Mouse (Mus musculus) hindbrain, postnatal 0 days (tissue): ENCODE measurements around the gene Tmc5. TPM values are rescaled to one million over a fixed set of nuclear protein-coding genes. Genes with fewer than 3 reads are reported as not detected.

Source experiments
- ATAC-seq: fragments of 200-750 bp; cut with Nextera tagmentation; 2 replicates; pipeline ENCODE4 v1.8.0; 2017; ENCODE audit warnings: mild to moderate bottlenecking, moderate TSS enrichment, moderate library complexity
- DNase-seq: peaks from one replicate; pipeline ENCODE4 v3.0.0-alpha.2; 2015; ENCODE audit warnings: low spot score
- H3K27ac ChIP-seq: fragments of 300-500 bp; sonication (generic); 2 replicates; pipeline ENCODE4 v1.5.1; 2014; ENCODE audit warnings: mild to moderate bottlenecking
- H3K27me3 ChIP-seq: fragments of 300-500 bp; sonication (generic); 2 replicates; pipeline ENCODE4 v1.6.1; 2014; ENCODE audit warnings: low read length, mixed read lengths; ENCODE audit not compliant: insufficient read depth
- H3K36me3 ChIP-seq: fragments of 300-500 bp; sonication (generic); 2 replicates; pipeline ENCODE4 v1.6.1; 2014; ENCODE audit warnings: low read length, mixed read lengths; ENCODE audit not compliant: insufficient read depth
- H3K4me1 ChIP-seq: fragments of 300-500 bp; sonication (generic); 2 replicates; pipeline ENCODE4 v1.6.1; 2014; ENCODE audit warnings: antibody characterized with exemption, low read length, mixed read lengths; ENCODE audit not compliant: insufficient read depth
- H3K4me2 ChIP-seq: fragments of 300-500 bp; sonication (generic); 2 replicates; pipeline ENCODE4 v1.6.1; 2014; ENCODE audit warnings: low read depth, mild to moderate bottlenecking, low read length, moderate library complexity, mixed read lengths
- H3K4me3 ChIP-seq: fragments of 300-500 bp; sonication (generic); 2 replicates; pipeline ENCODE4 v1.5.1; 2014; ENCODE audit warnings: low read length
- H3K9ac ChIP-seq: fragments of 300-500 bp; sonication (generic); replicated peaks from 2 replicates; pipeline ENCODE4 v1.6.1; 2014; ENCODE audit warnings: mild to moderate bottlenecking, low read length, moderate library complexity, mixed read lengths
- H3K9me3 ChIP-seq: fragments of 300-500 bp; sonication (generic); 2 replicates; pipeline ENCODE4 v1.6.1; 2016; ENCODE audit warnings: low read length, mixed read lengths
- CTCF ChIP-seq: IDR thresholded peaks from 2 replicates; pipeline ENCODE4 v1.5.1; 2016; ENCODE audit warnings: antibody characterized with exemption, control low read depth, low read depth
- WGBS: fragments of 180-500 bp; shearing (Covaris S2); extraction: QIAGEN DNeasy Blood & Tissue Kit; methylation state at CpG from one replicate; pipeline ENCODE4 v1.1.7; 2014; 5-methylcytosine and 5-hydroxymethylcytosine counted together
- polyA plus RNA-seq: library from polyadenylated mRNA; unstranded; fragments of >200 nt; fragmentation: Nextera tagmentation; extraction: Ambion mirVana; gene quantifications from 2 replicates; pipeline ENCODE4 v1.2.1, GENCODE M21; 2015
- total RNA-seq: library from RNA; depleted of rRNA; stranded (reverse); fragments of >200 nt; gene quantifications from 2 replicates; pipeline ENCODE4 v1.2.3, GENCODE M21; 2014

Tmc5 gene
- total and polyA plus RNA-seq, 2 experiments from 2014 or later = 0.24 to 0.73 TPM

DNA sequence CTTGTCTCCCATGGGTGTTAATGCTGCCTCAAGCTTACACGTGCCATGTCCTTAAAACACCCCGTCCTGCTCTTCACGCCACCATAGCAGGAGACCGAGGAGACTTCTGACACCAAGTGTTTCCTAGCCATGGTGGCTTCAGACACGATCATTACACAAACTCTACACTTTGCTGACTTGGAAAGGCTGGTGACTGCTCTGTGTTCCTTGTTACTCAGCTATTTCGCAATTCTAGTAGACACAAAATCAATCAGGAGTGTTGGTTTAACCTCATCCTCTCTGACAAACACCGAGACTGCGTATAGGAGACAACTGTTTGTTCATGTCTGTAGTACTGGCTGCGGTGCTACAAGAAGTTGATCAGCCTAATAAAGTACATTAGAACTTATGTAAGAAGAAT lies 101.8 kb downstream of the Tmc5 start:
- ATAC-seq (no peak), DNase-seq (no peak)
- Histone ChIP-seq H3K36me3 (peaks cover 29% of the 10 kb centered on the region), H3K27me3 (no peaks in the 10 kb centered on the region), H3K4me1 (peaks cover 5% of the 10 kb centered on the region; the same call in 1 of the 2 replicates), H3K4me3 (no peak overlapping the region), H3K27ac (no peak overlapping the region), H3K9me3 (no peaks in the 10 kb centered on the region), H3K4me2 (no peak overlapping the region), H3K9ac (no peak overlapping the region)
- WGBS = 92% methylated on average over 9 of the region's 9 CpGs
- no peak for TF ChIP-seq CTCF

DNA sequence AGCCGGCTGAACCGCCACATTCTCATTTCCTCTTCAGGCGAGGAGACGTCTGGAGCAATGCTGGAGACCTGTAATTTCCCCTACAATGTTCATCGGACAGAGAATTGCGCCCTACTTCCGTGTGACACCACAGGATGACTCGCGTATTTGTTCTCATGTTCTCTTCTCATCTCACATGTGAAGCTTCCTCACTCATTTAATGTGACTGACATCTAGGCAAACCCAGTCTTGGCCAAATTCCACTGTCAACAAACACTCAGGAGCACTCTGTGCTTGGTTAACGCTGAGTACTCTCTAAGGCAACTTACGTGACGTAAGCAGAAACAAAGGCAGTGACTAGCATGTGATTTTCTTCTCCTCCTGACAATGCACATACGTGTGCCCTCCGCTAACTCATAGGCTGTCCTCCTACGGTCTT lies 106.1 kb downstream of the Tmc5 start:
- Histone ChIP-seq H3K9me3 (no peaks in the 10 kb centered on the region), H3K27ac (no peak overlapping the region), H3K4me1 (peaks cover 17% of the 10 kb centered on the region), H3K9ac (no peak overlapping the region), H3K4me2 (peak overlapping the region; percentile 66; the same call in 1 of the 2 replicates), H3K36me3 (peaks cover 4% of the 10 kb centered on the region), H3K27me3 (no peaks in the 10 kb centered on the region), H3K4me3 (no peak overlapping the region)
- ATAC-seq = no peak
- no peak for DNase-seq
- no peak for TF ChIP-seq CTCF
- WGBS = 90% methylated on average over 15 of the region's 15 CpGs

GRCm38 (mm10) chr7:118704001-118704850 lies 107.1 kb downstream of the Tmc5 start:
- 73% methylated on average over 9 of the region's 9 CpGs for WGBS
- peak overlapping the region; percentile 98 for H3K27ac ChIP-seq

GRCm38 (mm10) chr7:118705101-118705961 lies 108.2 kb downstream of the Tmc5 start, which contains the start of gene Gde1:
TSS of gene Gde1 (minus strand) at chr7:118705778.
- H3K9ac ChIP-seq = peak within 1 kb of the TSS; percentile 82
- no peaks in the 10 kb centered on the region for H3K36me3 ChIP-seq
- H3K27ac ChIP-seq = peak within 1 kb of the TSS; percentile 98
- no peaks in the 10 kb centered on the region for H3K9me3 ChIP-seq
- H3K4me1 ChIP-seq = peaks cover 17% of the 10 kb centered on the region
- WGBS = under 1% methylated on average over 65 of the region's 66 CpGs
- H3K4me2 ChIP-seq = peak within 1 kb of the TSS; percentile 66
- 0 out of 2 replicates have a peak, but pooled peaks have one; percentile 7 for TF ChIP-seq CTCF
- DNase-seq (peak; percentile 94), ATAC-seq (peak; percentile 96)
- peak within 1 kb of the TSS; percentile 90 for H3K4me3 ChIP-seq
- no peaks in the 10 kb centered on the region for H3K27me3 ChIP-seq

More at GRCm38 (mm10) chr7:118704001-118704850, 107.1 kb downstream of the Tmc5 start:
- TF ChIP-seq CTCF = no peak
- no peaks in the 10 kb centered on the region for H3K9me3 ChIP-seq
- peak overlapping the region; percentile 66 for H3K4me2 ChIP-seq
- ATAC-seq (no peak), DNase-seq (no peak)
- no peaks in the 10 kb centered on the region for H3K27me3 ChIP-seq
- no peaks in the 10 kb centered on the region for H3K36me3 ChIP-seq
- peak overlapping the region; percentile 90 for H3K4me3 ChIP-seq
- peak overlapping the region; percentile 82; the same call in 1 of the 2 replicates for H3K9ac ChIP-seq
- H3K4me1 ChIP-seq = peaks cover 17% of the 10 kb centered on the region

DNA sequence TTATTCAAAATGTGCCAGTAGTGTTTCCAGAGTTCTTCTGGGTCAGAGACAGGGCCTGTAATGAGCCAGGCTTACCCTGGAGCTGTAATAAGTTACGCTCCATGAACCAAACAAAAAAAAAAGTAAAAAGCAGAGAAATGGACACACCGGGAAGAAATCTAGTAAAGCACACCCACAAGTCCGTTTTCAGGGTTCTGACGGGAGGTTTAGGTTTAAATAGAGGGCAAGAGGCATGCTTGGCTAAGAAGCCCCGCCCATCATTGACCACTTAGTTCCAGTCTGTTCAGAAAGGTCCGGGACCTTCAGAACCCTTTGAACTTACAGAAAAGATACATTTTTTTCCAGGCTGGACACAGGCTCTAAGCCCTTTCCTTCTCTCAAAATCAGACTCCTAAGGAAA lies 109.0 kb downstream of the Tmc5 start:
- Histone ChIP-seq H3K9ac (0 out of 2 replicates have a peak overlapping the region, but pooled peaks have one; percentile 82), H3K36me3 (no peaks in the 10 kb centered on the region), H3K4me2 (peak overlapping the region; percentile 66), H3K9me3 (no peaks in the 10 kb centered on the region), H3K4me1 (peaks cover 17% of the 10 kb centered on the region), H3K4me3 (peak overlapping the region; percentile 90), H3K27me3 (no peaks in the 10 kb centered on the region), H3K27ac (peak overlapping the region; percentile 98; the same call in 1 of the 2 replicates)
- no peak for TF ChIP-seq CTCF
- 21% methylated on average over 6 of the region's 6 CpGs for WGBS
- ATAC-seq = peak; percentile 2; the same call in 1 of the 2 replicates
- no peak for DNase-seq

DNA sequence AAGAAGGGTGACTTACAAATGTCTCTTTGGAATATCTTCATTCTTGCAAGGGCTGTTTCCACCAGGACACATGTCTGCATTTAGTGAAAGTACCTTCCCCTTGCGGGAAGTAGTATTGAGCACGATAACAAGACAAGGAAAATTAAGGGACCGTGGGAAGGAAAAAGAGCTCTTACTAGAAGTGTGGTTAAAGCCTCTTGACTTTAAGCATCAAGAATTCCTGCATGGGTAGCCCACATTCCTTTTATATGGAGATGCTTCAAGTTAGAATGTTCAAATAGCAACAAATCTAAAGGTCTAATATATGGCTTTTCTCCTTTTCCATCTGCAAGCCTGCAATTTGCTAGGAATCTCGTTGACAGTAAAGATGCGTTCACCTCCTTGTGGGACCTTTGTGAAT lies 109.4 kb downstream of the Tmc5 start:
- no peak for TF ChIP-seq CTCF
- Histone ChIP-seq H3K27me3 (no peaks in the 10 kb centered on the region), H3K9ac (no peak overlapping the region), H3K4me3 (no peak overlapping the region), H3K27ac (peak overlapping the region; percentile 98; the same call in 1 of the 2 replicates), H3K4me2 (no peak overlapping the region), H3K9me3 (no peaks in the 10 kb centered on the region), H3K36me3 (no peaks in the 10 kb centered on the region), H3K4me1 (peaks cover 17% of the 10 kb centered on the region)
- ATAC-seq (no peak), DNase-seq (no peak)
- 89% methylated on average over 5 of the region's 5 CpGs for WGBS
